8 mouse cellular contexts compared by ENCODE assay signal in genomic region chr10:18210726-18211125, GRCm38 (mm10). TPM values are rescaled to one million over a fixed set of nuclear protein-coding genes. Genes with fewer than 3 reads are reported as not detected.
DNase-seq lines count a peak whose midpoint lies in the region; ATAC-seq lines count a peak whose summit lies in the region.

Ect2l (minus strand) TSS chr10:18210890.

- 6% methylated on average over 11 of the region's 11 CpGs for WGBS in heart, embryonic 16.5 days
- WGBS in midbrain, embryonic 11.5 days, result 13% methylated on average over 11 of the region's 11 CpGs

- H3K9ac ChIP-seq in heart, embryonic 16.5 days (ENCODE audit: low read length), result no peak within 1 kb of the TSS
- H3K9ac ChIP-seq in midbrain, embryonic 11.5 days (ENCODE audit: low read length), result no peak within 1 kb of the TSS

- no peaks in the 10 kb centered on the region for H3K4me1 ChIP-seq in heart, embryonic 16.5 days (ENCODE audit: control insufficient read depth, insufficient read depth, low read length)
- no peaks in the 10 kb centered on the region for H3K4me1 ChIP-seq in midbrain, embryonic 11.5 days (ENCODE audit: control insufficient read depth, insufficient read depth, low read length)

- no peak within 1 kb of the TSS for H3K27ac ChIP-seq in heart, embryonic 16.5 days (ENCODE audit: low read length)
- no peak within 1 kb of the TSS for H3K27ac ChIP-seq in midbrain, embryonic 11.5 days (ENCODE audit: low read depth, low read length)

- H3K4me3 ChIP-seq in heart, embryonic 16.5 days (ENCODE audit: low read length), result no peak within 1 kb of the TSS
- no peak within 1 kb of the TSS for H3K4me3 ChIP-seq in midbrain, embryonic 11.5 days (ENCODE audit: low read depth, low read length)

- no peaks in the 10 kb centered on the region for H3K9me3 ChIP-seq in heart, embryonic 16.5 days (replicated peaks; ENCODE audit: control insufficient read depth, low read length)
- H3K9me3 ChIP-seq in midbrain, embryonic 11.5 days (ENCODE audit: control insufficient read depth, low read length), result no peaks in the 10 kb centered on the region

- no peaks in the 10 kb centered on the region for H3K27me3 ChIP-seq in heart, embryonic 16.5 days (ENCODE audit: control insufficient read depth, insufficient read depth, low read length)
- H3K27me3 ChIP-seq in midbrain, embryonic 11.5 days (ENCODE audit: control insufficient read depth, insufficient read depth, low read length), result no peaks in the 10 kb centered on the region

- ATAC-seq in heart, embryonic 16.5 days (replicated peaks; ENCODE audit: extremely low read depth, insufficient read depth, low FRiP score), result peak; percentile 45; the same call in 1 of the 2 replicates
- peak; percentile 59; the same call in 1 of the 2 replicates for ATAC-seq in midbrain, embryonic 11.5 days (ENCODE audit: low FRiP score)

- peak; percentile 28 for DNase-seq in adrenal gland, adult 2 months
- no peak for DNase-seq in adrenal gland, adult 8-10 months
- peak; percentile 71 for DNase-seq in CD4-positive, CD25-positive, alpha-beta regulatory T cell, adult 2 months (ENCODE audit: low read depth, low spot score)
- peak; percentile 81 for DNase-seq in embryo, embryonic 10 days (ENCODE audit: low spot score)
- DNase-seq in kidney, postnatal 25 days, result peak; percentile 40 to 73
- DNase-seq in midbrain, embryonic 11.5 days (ENCODE audit: low spot score, missing footprints), result peak; percentile 89
- peak; percentile 34 for DNase-seq in thymus, postnatal 25 days

- peak within 1 kb of the TSS; percentile 53 for H3K4me2 ChIP-seq in heart, embryonic 16.5 days (ENCODE audit: low read depth, low read length)
- H3K4me2 ChIP-seq in midbrain, embryonic 11.5 days, result no peak within 1 kb of the TSS

- no peaks in the 10 kb centered on the region for H3K36me3 ChIP-seq in heart, embryonic 16.5 days (ENCODE audit: control insufficient read depth, insufficient read depth)
- no peaks in the 10 kb centered on the region for H3K36me3 ChIP-seq in midbrain, embryonic 11.5 days (ENCODE audit: control insufficient read depth, insufficient read depth, low read length)

RNA-seq across cellular contexts. Expression of gene Ect2l, which starts in this region (rescaled TPM):
- not detected for total RNA-seq in adrenal gland, adult 2 months (2021)
- polyA plus RNA-seq in adrenal gland, adult 2 months (2012; rRNA removed), result not detected in 2 replicates
- total RNA-seq in adrenal gland, adult 8-10 months (2022), result under 1 TPM in 1 of 4 experiments, not detected in 3; 0.24 TPM
- 0.27 and 0.32 TPM in 2 replicates for polyA plus RNA-seq in heart, embryonic 16.5 days (2015; fragmentation: Nextera tagmentation; extraction: Ambion mirVana)
- polyA plus RNA-seq in midbrain, embryonic 11.5 days (2014; fragmentation: Nextera tagmentation; extraction: Ambion mirVana), result 0.22 TPM in 2 replicates

Comparison
In these comparisons a context has a peak if more than half of its experiments do, and no peak if none do; other contexts are left out.
1. Peak in DNase-seq in adrenal gland, adult 2 months; RNA of the gene not detected or under 1 TPM.
2. Peak in ATAC-seq and H3K4me2 ChIP-seq in heart, embryonic 16.5 days; RNA of the gene not detected or under 1 TPM.
3. Peak in DNase-seq and ATAC-seq in midbrain, embryonic 11.5 days; RNA of the gene not detected or under 1 TPM.